Mouse (Mus musculus): ENCODE measurements around the gene Olfr1564.
A peak's percentile ranks its signal among the peaks of the same experiment; 100 is the strongest.
"Not testable (repeated sequence)": the region's sequence is repeated elsewhere in the genome, so short reads cannot be mapped to it uniquely, and the experiment has no call there.

The Olfr1564 gene

DNA sequence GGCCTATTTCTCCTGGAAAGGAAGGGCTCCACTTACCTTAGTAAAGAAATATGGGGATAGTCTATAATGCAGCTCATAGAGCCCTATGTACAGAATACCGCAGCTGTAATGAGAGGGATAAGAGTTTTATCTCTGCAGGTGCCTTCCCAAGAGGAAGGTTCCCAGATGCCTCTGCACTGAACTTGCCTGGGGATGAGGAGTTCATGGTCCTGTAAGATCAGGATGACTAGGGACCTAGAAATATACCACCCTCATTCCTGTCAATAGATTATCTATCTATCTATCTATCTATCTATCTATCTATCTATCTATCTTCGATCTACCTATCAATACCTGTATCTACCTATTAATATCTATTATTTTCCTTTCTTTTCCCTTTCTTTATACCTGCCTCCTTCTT is at the start of gene Olfr1564:
TSS of gene Olfr1564 (minus strand) at position 101 of the 400 bp plus-strand sequence.
- no peak for DNase-seq

DNA sequence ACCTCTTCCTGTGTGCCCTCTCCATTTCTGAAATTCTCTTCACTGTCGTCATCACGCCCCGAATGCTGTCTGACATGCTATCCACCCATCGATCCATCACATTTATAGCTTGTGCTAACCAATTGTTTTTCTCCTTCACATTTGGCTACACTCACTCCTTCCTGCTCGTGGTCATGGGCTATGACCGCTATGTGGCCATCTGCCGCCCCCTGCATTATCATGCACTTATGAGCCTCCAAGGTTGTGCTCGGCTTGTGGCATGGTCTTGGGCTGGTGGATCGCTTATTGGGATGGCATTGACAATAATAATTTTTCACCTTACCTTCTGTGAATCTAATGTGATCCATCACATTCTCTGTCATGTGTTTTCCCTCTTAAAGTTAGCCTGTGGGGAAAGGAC is 47.4 kb upstream of the Olfr1564 start:
- DNase-seq: no peak

- no peak for DNase-seq
Measured at GRCm38 (mm10) chr17:33264376-33264775, 42.9 kb upstream of the Olfr1564 start, which contains the start of gene Olfr63. TSS of gene Olfr63 (plus strand) at chr17:33264676.

DNA sequence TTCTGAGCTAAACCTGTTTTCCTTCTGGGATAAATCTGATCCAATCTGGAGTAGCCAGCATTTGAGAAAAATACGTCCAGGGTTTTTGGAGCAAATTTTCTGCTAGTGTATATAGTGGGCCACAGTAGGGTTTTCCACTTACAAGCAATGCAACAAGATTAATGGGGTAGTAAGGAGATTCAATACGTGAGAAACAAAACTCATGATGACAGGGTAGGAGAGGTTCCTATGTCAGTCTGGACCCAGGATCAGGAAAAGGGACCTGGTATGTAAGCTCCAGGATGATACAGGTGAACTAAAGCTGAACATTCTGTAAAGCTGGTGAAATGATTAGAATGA is 33.8 kb upstream of the Olfr1564 start:
- not testable (repeated sequence) for DNase-seq

DNA sequence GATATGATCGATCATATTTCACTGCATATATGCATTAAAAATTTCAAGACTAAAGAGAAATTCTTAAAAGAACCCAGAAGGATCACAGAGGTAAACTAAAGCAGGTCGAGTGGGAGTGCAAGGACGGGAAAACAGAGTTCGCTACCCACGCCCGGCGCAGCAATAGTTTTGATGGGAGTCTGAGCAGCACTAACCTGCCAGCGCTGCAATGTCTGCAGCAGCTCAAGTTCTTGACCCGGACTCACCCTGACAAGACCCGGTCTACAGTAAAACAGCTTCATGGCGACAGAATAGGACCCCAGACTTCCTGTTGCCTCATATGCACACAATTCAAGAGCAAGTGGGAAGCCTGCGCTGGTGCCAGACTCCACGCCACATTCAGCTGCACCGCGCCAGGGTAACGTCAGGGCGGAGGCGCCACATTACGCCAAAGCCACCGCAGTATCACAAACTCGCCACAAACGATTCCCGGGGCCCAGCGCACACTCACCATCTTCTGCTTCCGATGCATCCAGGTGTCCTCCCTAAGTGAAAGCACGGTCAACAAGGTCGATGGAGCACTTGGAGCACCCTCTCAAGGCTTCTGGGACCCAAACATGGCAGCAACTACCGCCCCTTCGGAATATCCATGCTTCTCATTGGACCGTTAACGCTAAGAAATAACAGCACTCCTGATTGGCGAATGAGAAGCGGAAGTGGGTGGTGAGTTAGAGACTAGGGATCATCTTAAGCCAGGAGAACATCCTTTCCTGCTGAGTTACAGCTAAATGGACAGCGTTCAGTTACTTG is 33.2 kb upstream of the Olfr1564 start, which contains the start of gene Zfp955a:
TSS of gene Zfp955a (minus strand) at position 616 of the 789 bp plus-strand sequence.
- not testable (repeated sequence) for DNase-seq

- peak in 1 of 2 experiments; percentile 10 for DNase-seq
Measured at GRCm38 (mm10) chr17:33236646-33237045, 15.2 kb upstream of the Olfr1564 start.

- DNase-seq: not testable (repeated sequence)
Measured at GRCm38 (mm10) chr17:33191002-33191401, 30.5 kb downstream of the Olfr1564 start, which contains the start of gene Olfr239. TSS of gene Olfr239 (plus strand) at chr17:33191302.

DNA sequence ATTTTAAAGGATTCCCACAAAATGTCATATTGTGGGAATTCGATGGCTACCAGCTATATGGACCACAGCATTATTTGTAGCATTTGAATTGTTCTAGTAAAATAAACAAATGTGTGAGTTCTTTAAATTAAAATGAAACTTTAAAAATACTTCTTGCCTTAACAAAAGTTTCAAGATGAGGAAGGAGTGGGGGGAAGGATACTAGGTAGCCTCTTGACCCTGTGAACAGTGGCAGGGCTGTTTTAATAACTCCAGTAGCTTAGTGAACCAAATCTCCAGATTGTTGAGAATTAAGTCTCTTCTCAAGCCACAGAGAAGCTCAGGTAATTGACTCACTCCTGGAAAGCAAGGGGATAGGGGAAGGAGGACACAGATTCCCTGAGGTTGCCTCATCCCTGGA is 53.3 kb downstream of the Olfr1564 start, which contains the start of gene Olfr55:
TSS of gene Olfr55 (plus strand) at position 301 of the 400 bp plus-strand sequence.
- not testable (repeated sequence) for DNase-seq

Measured in kidney, postnatal 36 days (tissue).